Mouse (Mus musculus): ENCODE measurements around the gene Gorasp2. TPM values are rescaled to one million over a fixed set of nuclear protein-coding genes. Genes with fewer than 3 reads are reported as not detected.

Gene Gorasp2
- total RNA-seq, 1 experiment = 55.2 TPM

GRCm38 (mm10) chr2:70723610-70724243 is 62.4 kb downstream of the Gorasp2 start:
- H3K4me3 ChIP-seq (ENCODE audit: insufficient read depth in 1 of 2, low read depth in 1 of 2, low read length in 2 of 2, poor library complexity in 1 of 2, severe bottlenecking in 1 of 2) = no peak overlapping the region
- no peaks in the 10 kb centered on the region for H3K4me1 ChIP-seq (ENCODE audit: control insufficient read depth in 2 of 2, insufficient read depth in 2 of 2, low read length in 2 of 2, poor library complexity in 1 of 2)
- H3K9ac ChIP-seq (ENCODE audit: insufficient read depth, low read depth, low read length, poor library complexity, severe bottlenecking) = no peak overlapping the region
- DNase-seq (ENCODE audit: low read depth, low spot score) = no peak
- H3K36me3 ChIP-seq (ENCODE audit: control insufficient read depth, insufficient read depth, low read length, poor library complexity, severe bottlenecking) = peaks cover 22% of the 10 kb centered on the region
- in situ Hi-C loops (cut with MboI; ENCODE audit: low sequenced_read_pairs in 2 of 2, unreplicated experiment in 2 of 2) = no loop called here
- H3K27ac ChIP-seq (ENCODE audit: insufficient read depth, low read depth, low read length, poor library complexity, severe bottlenecking) = no peak overlapping the region
- no peaks in the 10 kb centered on the region for H3K9me3 ChIP-seq (ENCODE audit: control insufficient read depth, insufficient read depth, low read depth, low read length)
- no peak for TF ChIP-seq ZNF384 (IDR thresholded peaks at IDR 0.05; ENCODE audit: low read depth, low read length)
- TF ChIP-seq CHD2 (IDR thresholded peaks at IDR 0.05; ENCODE audit: low read depth, low read length) = no peak

GRCm38 (mm10) chr2:70727089-70727488 is 65.7 kb downstream of the Gorasp2 start:
- peaks cover 12% of the 10 kb centered on the region for H3K36me3 ChIP-seq (ENCODE audit: control insufficient read depth, insufficient read depth, low read length, poor library complexity, severe bottlenecking)
- DNase-seq (ENCODE audit: low read depth, low spot score) = no peak

DNA sequence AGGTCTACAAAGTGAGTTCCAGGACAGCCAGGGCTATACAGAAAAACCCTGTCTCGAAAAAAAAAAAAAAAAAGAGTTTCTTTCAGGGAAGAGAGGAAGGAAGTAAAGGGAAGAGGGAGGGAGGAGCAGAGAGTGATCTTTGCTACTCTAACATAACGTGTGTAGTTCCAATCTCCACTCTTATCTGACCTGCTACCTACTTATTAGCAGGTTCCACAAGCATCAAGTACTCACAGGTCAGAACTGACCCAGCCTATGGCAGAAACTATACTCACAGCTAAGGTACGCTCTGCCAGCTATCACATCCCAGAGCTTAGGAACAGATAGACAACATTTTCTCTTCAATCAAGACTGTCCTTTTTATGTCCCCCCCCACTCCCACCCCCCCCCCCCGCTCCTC is 74.2 kb downstream of the Gorasp2 start:
- in situ Hi-C loops (cut with MboI; ENCODE audit: low sequenced_read_pairs in 2 of 2, unreplicated experiment in 2 of 2) = no loop called here
- H3K36me3 ChIP-seq (ENCODE audit: control insufficient read depth, insufficient read depth, low read length, poor library complexity, severe bottlenecking) = peaks cover 11% of the 10 kb centered on the region
- TF ChIP-seq ZC3H11A (IDR thresholded peaks at IDR 0.05; ENCODE audit: borderline replicate concordance, low read depth, low read length) (no peak), MAFK (IDR thresholded peaks at IDR 0.05; ENCODE audit: insufficient read depth, low read depth, low read length) (no peak), CHD2 (IDR thresholded peaks at IDR 0.05; ENCODE audit: low read depth, low read length) (no peak), ZNF384 (IDR thresholded peaks at IDR 0.05; ENCODE audit: low read depth, low read length) (no peak), HCFC1 (IDR thresholded peaks at IDR 0.05; ENCODE audit: borderline replicate concordance, insufficient read depth, low read length) (no peak)

More at GRCm38 (mm10) chr2:70727089-70727488, 65.7 kb downstream of the Gorasp2 start:
- Histone ChIP-seq H3K27ac (ENCODE audit: insufficient read depth, low read depth, low read length, poor library complexity, severe bottlenecking) (no peak overlapping the region), H3K4me3 (ENCODE audit: insufficient read depth in 1 of 2, low read depth in 1 of 2, low read length in 2 of 2, poor library complexity in 1 of 2, severe bottlenecking in 1 of 2) (no peak overlapping the region), H3K9me3 (ENCODE audit: control insufficient read depth, insufficient read depth, low read depth, low read length) (no peaks in the 10 kb centered on the region), H3K9ac (ENCODE audit: insufficient read depth, low read depth, low read length, poor library complexity, severe bottlenecking) (no peak overlapping the region), H3K4me1 (ENCODE audit: control insufficient read depth in 2 of 2, insufficient read depth in 2 of 2, low read length in 2 of 2, poor library complexity in 1 of 2) (no peaks in the 10 kb centered on the region)
- in situ Hi-C loops (cut with MboI; ENCODE audit: low sequenced_read_pairs in 2 of 2, unreplicated experiment in 2 of 2) = no loop called here
- TF ChIP-seq ZNF384 (IDR thresholded peaks at IDR 0.05; ENCODE audit: low read depth, low read length) = no peak
- no peak for TF ChIP-seq HCFC1 (IDR thresholded peaks at IDR 0.05; ENCODE audit: borderline replicate concordance, insufficient read depth, low read length)
- no peak for TF ChIP-seq CHD2 (IDR thresholded peaks at IDR 0.05; ENCODE audit: low read depth, low read length)
- TF ChIP-seq ZC3H11A (IDR thresholded peaks at IDR 0.05; ENCODE audit: borderline replicate concordance, low read depth, low read length) = no peak

GRCm38 (mm10) chr2:70736008-70736407 is 74.6 kb downstream of the Gorasp2 start:
- Histone ChIP-seq H3K36me3 (ENCODE audit: control insufficient read depth, insufficient read depth, low read length, poor library complexity, severe bottlenecking) (peaks cover 11% of the 10 kb centered on the region), H3K9me3 (ENCODE audit: control insufficient read depth, insufficient read depth, low read depth, low read length) (no peaks in the 10 kb centered on the region), H3K9ac (ENCODE audit: insufficient read depth, low read depth, low read length, poor library complexity, severe bottlenecking) (no peak overlapping the region), H3K4me3 (ENCODE audit: insufficient read depth in 1 of 2, low read depth in 1 of 2, low read length in 2 of 2, poor library complexity in 1 of 2, severe bottlenecking in 1 of 2) (no peak overlapping the region), H3K27ac (ENCODE audit: insufficient read depth, low read depth, low read length, poor library complexity, severe bottlenecking) (no peak overlapping the region), H3K4me1 (ENCODE audit: control insufficient read depth in 2 of 2, insufficient read depth in 2 of 2, low read length in 2 of 2, poor library complexity in 1 of 2) (no peaks in the 10 kb centered on the region)
- in situ Hi-C loops (cut with MboI; ENCODE audit: low sequenced_read_pairs in 2 of 2, unreplicated experiment in 2 of 2) = no loop called here
- TF ChIP-seq ZC3H11A (IDR thresholded peaks at IDR 0.05; ENCODE audit: borderline replicate concordance, low read depth, low read length) (no peak), HCFC1 (IDR thresholded peaks at IDR 0.05; ENCODE audit: borderline replicate concordance, insufficient read depth, low read length) (no peak)
- no peak for DNase-seq (ENCODE audit: low read depth, low spot score)

More for the DNA sequence above, 74.2 kb downstream of the Gorasp2 start:
- Histone ChIP-seq H3K27ac (ENCODE audit: insufficient read depth, low read depth, low read length, poor library complexity, severe bottlenecking) (no peak overlapping the region), H3K4me1 (ENCODE audit: control insufficient read depth in 2 of 2, insufficient read depth in 2 of 2, low read length in 2 of 2, poor library complexity in 1 of 2) (no peaks in the 10 kb centered on the region), H3K4me3 (ENCODE audit: insufficient read depth in 1 of 2, low read depth in 1 of 2, low read length in 2 of 2, poor library complexity in 1 of 2, severe bottlenecking in 1 of 2) (no peak overlapping the region), H3K9me3 (ENCODE audit: control insufficient read depth, insufficient read depth, low read depth, low read length) (no peaks in the 10 kb centered on the region), H3K9ac (ENCODE audit: insufficient read depth, low read depth, low read length, poor library complexity, severe bottlenecking) (no peak overlapping the region)
- no peak for DNase-seq (ENCODE audit: low read depth, low spot score)

GRCm38 (mm10) chr2:70741901-70742300 is 80.5 kb downstream of the Gorasp2 start:
- Histone ChIP-seq H3K27ac (ENCODE audit: insufficient read depth, low read depth, low read length, poor library complexity, severe bottlenecking) (no peak overlapping the region), H3K4me3 (ENCODE audit: insufficient read depth in 1 of 2, low read depth in 1 of 2, low read length in 2 of 2, poor library complexity in 1 of 2, severe bottlenecking in 1 of 2) (no peak overlapping the region), H3K9me3 (ENCODE audit: control insufficient read depth, insufficient read depth, low read depth, low read length) (no peaks in the 10 kb centered on the region), H3K9ac (ENCODE audit: insufficient read depth, low read depth, low read length, poor library complexity, severe bottlenecking) (no peak overlapping the region), H3K4me1 (ENCODE audit: control insufficient read depth in 2 of 2, insufficient read depth in 2 of 2, low read length in 2 of 2, poor library complexity in 1 of 2) (no peaks in the 10 kb centered on the region), H3K36me3 (ENCODE audit: control insufficient read depth, insufficient read depth, low read length, poor library complexity, severe bottlenecking) (peaks cover 14% of the 10 kb centered on the region)
- in situ Hi-C loops (cut with MboI; ENCODE audit: low sequenced_read_pairs in 2 of 2, unreplicated experiment in 2 of 2) = no loop called here
- no peak for TF ChIP-seq MAFK (IDR thresholded peaks at IDR 0.05; ENCODE audit: insufficient read depth, low read depth, low read length)
- TF ChIP-seq ZC3H11A (IDR thresholded peaks at IDR 0.05; ENCODE audit: borderline replicate concordance, low read depth, low read length) = no peak
- TF ChIP-seq ZNF384 (IDR thresholded peaks at IDR 0.05; ENCODE audit: low read depth, low read length) = no peak
- no peak for TF ChIP-seq CHD2 (IDR thresholded peaks at IDR 0.05; ENCODE audit: low read depth, low read length)
- DNase-seq (ENCODE audit: low read depth, low spot score) = no peak

All from ES-E14 (cell line).